Mouse (Mus musculus): ENCODE measurements around the gene Zfp771. TPM values are rescaled to one million over a fixed set of nuclear protein-coding genes. Genes with fewer than 3 reads are reported as not detected.
A peak's percentile ranks its signal among the peaks of the same experiment; 100 is the strongest.

Gene Zfp771
- polyA plus RNA-seq, 1 experiment from 2014 or later, result 48.7 TPM

DNA sequence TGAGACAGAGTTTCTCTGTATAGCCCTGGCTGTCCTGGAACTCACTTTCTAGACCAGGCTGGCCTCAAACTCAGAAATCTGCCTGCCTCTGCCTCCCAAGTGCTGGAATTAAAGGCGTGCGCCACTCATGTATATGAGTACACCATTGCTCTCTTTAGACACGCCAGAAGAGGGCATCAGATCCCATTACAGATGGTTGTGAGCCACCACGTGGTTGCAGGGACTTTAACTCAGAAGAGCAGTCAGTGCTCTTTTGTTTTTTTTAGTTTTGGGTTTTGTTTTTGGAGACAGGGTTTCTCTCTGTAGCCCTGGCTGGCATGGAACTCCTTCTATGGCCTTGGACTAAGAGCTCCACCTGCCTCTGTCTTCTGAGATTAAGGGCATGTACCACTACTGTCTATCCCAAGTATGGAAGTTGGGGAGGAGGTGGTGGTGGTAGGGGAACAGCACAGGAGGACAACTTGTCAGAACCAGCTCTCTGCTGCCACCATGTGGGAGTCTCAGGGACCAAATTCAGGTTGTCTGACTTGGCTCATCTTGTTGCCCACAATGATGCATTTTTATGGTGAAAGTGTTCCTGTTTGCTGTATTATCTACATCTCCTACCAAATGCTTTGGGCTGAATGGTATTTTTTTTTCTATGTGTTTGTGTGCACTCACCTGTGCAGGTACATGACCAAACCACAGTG, 15.3 kb upstream of the Zfp771 start:
- no peak overlapping the region for H3K4me2 ChIP-seq (ENCODE audit: low read depth, low read length)
- no peaks in the 10 kb centered on the region for H3K9me3 ChIP-seq (ENCODE audit: control insufficient read depth, low read length)
- ATAC-seq (ENCODE audit: low read depth), result no peak
- no peak overlapping the region for H3K9ac ChIP-seq (ENCODE audit: low read length)
- no peak overlapping the region for H3K4me3 ChIP-seq (ENCODE audit: low read length)
- no peaks in the 10 kb centered on the region for H3K27me3 ChIP-seq (ENCODE audit: control insufficient read depth, insufficient read depth, low read depth, low read length)
- H3K4me1 ChIP-seq (replicated peaks; ENCODE audit: control insufficient read depth, insufficient read depth, low read length), result peaks cover 19% of the 10 kb centered on the region
- no peak overlapping the region for H3K27ac ChIP-seq (ENCODE audit: low read length)
- 60% methylated on average over 4 of the region's 4 CpGs for WGBS
- peaks cover 3% of the 10 kb centered on the region; the same call in 1 of the 2 replicates for H3K36me3 ChIP-seq (ENCODE audit: control insufficient read depth, insufficient read depth, low read length)

- Histone ChIP-seq H3K36me3 (ENCODE audit: control insufficient read depth, insufficient read depth, low read length) (peaks cover 16% of the 10 kb centered on the region), H3K27ac (ENCODE audit: low read length) (no peak overlapping the region), H3K4me1 (replicated peaks; ENCODE audit: control insufficient read depth, insufficient read depth, low read length) (peaks cover 26% of the 10 kb centered on the region), H3K9ac (ENCODE audit: low read length) (peak overlapping the region; percentile 97), H3K4me2 (ENCODE audit: low read depth, low read length) (peak overlapping the region; percentile 62), H3K4me3 (ENCODE audit: low read length) (peak overlapping the region; percentile 98), H3K27me3 (ENCODE audit: control insufficient read depth, insufficient read depth, low read depth, low read length) (no peaks in the 10 kb centered on the region), H3K9me3 (ENCODE audit: control insufficient read depth, low read length) (no peaks in the 10 kb centered on the region)
- 38% methylated on average over 3 of the region's 3 CpGs for WGBS
- ATAC-seq (ENCODE audit: low read depth), result no peak
These were observed 12.7 kb upstream of the Zfp771 start for GRCm38 (mm10) chr7:127231376-127231775.

- H3K27ac ChIP-seq (ENCODE audit: low read length), result peak overlapping the region; percentile 99
- 2% methylated on average over 20 of the region's 20 CpGs for WGBS
These were observed 12.1 kb upstream of the Zfp771 start for GRCm38 (mm10) chr7:127231826-127232621.

DNA sequence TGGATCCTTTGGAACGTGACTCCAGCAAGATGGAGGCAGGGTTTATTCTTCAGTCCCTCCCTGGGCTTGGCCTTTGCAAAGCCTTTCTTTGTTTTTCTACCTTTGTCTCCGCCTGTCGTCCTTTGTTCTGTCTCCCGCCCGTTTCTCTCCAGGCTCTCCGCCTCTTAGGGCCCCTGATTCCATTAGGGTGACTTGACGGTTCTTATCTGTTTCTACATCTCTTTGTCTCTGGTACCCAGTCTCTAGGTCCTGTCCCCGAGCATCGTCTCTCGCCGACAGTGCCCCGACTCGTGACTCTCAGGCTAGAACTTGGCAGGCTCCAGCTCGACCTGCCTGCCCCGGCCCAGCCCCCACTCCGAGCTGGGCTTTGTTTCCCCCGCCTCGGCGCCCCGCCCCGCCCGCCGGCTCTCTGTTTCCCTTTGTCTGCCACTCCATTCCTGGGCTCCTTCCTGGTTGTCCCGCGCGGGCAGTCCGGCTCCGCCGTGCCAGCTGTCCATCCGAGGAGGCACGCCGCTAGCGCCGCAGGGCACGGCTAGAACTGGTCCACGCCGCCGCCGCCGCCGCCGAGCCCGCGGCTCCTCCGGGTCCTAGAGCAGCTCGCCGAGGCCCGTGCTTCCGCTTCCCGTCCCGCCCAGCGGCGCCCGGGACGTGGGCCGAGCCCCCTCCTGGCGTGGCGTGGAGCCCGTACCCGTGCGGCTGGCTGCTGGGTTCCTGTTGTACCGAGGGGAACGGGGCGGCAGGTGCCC, 11.3 kb upstream of the Zfp771 start, which contains the start of the genes Zfp553 and Sept1:
Gene Zfp553 (plus strand): TSS at position 440 of the 746 bp plus-strand sequence.
Gene Sept1 (minus strand): TSS at position 509 of the 746 bp plus-strand sequence.
- peaks cover 26% of the 10 kb centered on the region for H3K36me3 ChIP-seq (ENCODE audit: control insufficient read depth, insufficient read depth, low read length)
- under 1% methylated on average over 61 of the region's 64 CpGs for WGBS
- peak within 1 kb of the TSS; percentile 99 for H3K27ac ChIP-seq (ENCODE audit: low read length)
- peak within 1 kb of the TSS; percentile 97 for H3K9ac ChIP-seq (ENCODE audit: low read length)
- peak within 1 kb of the TSS; percentile 76 for H3K4me2 ChIP-seq (ENCODE audit: low read depth, low read length)
- ATAC-seq (ENCODE audit: low read depth), result peak; percentile 94
- peak within 1 kb of the TSS; percentile 98 for H3K4me3 ChIP-seq (ENCODE audit: low read length)
- peaks cover 26% of the 10 kb centered on the region for H3K4me1 ChIP-seq (replicated peaks; ENCODE audit: control insufficient read depth, insufficient read depth, low read length)
- H3K9me3 ChIP-seq (ENCODE audit: control insufficient read depth, low read length), result no peaks in the 10 kb centered on the region
- no peaks in the 10 kb centered on the region for H3K27me3 ChIP-seq (ENCODE audit: control insufficient read depth, insufficient read depth, low read depth, low read length)

More at GRCm38 (mm10) chr7:127231826-127232621, 12.1 kb upstream of the Zfp771 start:
- Histone ChIP-seq H3K36me3 (ENCODE audit: control insufficient read depth, insufficient read depth, low read length) (peaks cover 22% of the 10 kb centered on the region), H3K4me3 (ENCODE audit: low read length) (peak overlapping the region; percentile 98), H3K4me2 (ENCODE audit: low read depth, low read length) (peak overlapping the region; percentile 62), H3K27me3 (ENCODE audit: control insufficient read depth, insufficient read depth, low read depth, low read length) (no peaks in the 10 kb centered on the region), H3K9ac (ENCODE audit: low read length) (peak overlapping the region; percentile 97), H3K9me3 (ENCODE audit: control insufficient read depth, low read length) (no peaks in the 10 kb centered on the region), H3K4me1 (replicated peaks; ENCODE audit: control insufficient read depth, insufficient read depth, low read length) (peaks cover 26% of the 10 kb centered on the region)
- no peak; the same call in 1 of the 2 replicates for ATAC-seq (ENCODE audit: low read depth)

DNA sequence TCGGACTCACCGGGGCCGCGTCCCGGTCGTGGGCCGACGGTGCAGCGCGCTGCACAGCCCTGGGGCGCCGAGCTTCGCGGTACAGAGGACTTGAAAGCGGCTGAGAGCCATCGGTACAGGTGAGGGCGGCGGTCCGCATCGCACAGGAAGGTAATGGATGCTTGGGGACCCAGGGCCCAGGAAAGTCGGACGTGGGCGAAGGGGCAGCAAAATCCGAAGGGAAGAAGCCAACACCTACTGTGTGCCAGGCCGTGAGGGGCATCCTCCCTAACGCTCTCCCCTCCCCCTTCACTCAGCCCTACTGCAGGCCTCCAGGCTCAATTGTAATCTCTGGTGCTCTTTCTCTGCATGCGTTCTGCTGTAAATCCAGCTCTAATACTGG, 10.7 kb upstream of the Zfp771 start:
- H3K36me3 ChIP-seq (ENCODE audit: control insufficient read depth, insufficient read depth, low read length), result peaks cover 31% of the 10 kb centered on the region
- under 1% methylated on average over 27 of the region's 27 CpGs for WGBS

DNA sequence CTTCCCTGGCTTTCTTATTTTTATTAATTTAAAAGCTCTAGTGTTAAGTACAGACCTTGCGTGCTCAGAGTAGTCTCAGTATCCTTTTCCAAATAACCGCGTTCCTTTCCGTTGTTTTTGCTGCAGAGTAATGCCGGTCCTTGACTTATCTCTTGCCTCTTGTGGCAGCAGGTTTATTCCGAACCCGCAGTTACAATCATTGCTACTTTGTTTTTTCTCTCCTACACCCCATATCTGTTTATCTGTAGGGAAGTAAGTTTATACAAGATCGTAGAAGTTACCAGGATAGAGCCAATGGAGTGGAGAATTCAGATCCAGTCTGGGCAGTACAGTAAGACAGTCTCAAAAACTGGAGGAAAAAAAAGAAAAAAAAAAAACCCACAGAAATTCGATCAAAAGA, 10.3 kb upstream of the Zfp771 start:
- Histone ChIP-seq H3K4me2 (ENCODE audit: low read depth, low read length) (peak overlapping the region; percentile 76), H3K4me3 (ENCODE audit: low read length) (peak overlapping the region; percentile 98), H3K4me1 (replicated peaks; ENCODE audit: control insufficient read depth, insufficient read depth, low read length) (peaks cover 26% of the 10 kb centered on the region), H3K27me3 (ENCODE audit: control insufficient read depth, insufficient read depth, low read depth, low read length) (no peaks in the 10 kb centered on the region), H3K9ac (ENCODE audit: low read length) (peak overlapping the region; percentile 97), H3K36me3 (ENCODE audit: control insufficient read depth, insufficient read depth, low read length) (peaks cover 31% of the 10 kb centered on the region), H3K9me3 (ENCODE audit: control insufficient read depth, low read length) (no peaks in the 10 kb centered on the region), H3K27ac (ENCODE audit: low read length) (peak overlapping the region; percentile 99)
- WGBS, result under 1% methylated on average over 9 of the region's 9 CpGs
- no peak for ATAC-seq (ENCODE audit: low read depth)

More for the DNA sequence above, 10.7 kb upstream of the Zfp771 start:
- Histone ChIP-seq H3K27me3 (ENCODE audit: control insufficient read depth, insufficient read depth, low read depth, low read length) (no peaks in the 10 kb centered on the region), H3K4me3 (ENCODE audit: low read length) (peak overlapping the region; percentile 98), H3K4me1 (replicated peaks; ENCODE audit: control insufficient read depth, insufficient read depth, low read length) (peaks cover 26% of the 10 kb centered on the region), H3K27ac (ENCODE audit: low read length) (peak overlapping the region; percentile 99), H3K4me2 (ENCODE audit: low read depth, low read length) (peak overlapping the region; percentile 76), H3K9ac (ENCODE audit: low read length) (peak overlapping the region; percentile 97), H3K9me3 (ENCODE audit: control insufficient read depth, low read length) (no peaks in the 10 kb centered on the region)
- peak; percentile 48 for ATAC-seq (ENCODE audit: low read depth)

GRCm38 (mm10) chr7:127234777-127235176, 9.3 kb upstream of the Zfp771 start:
- Histone ChIP-seq H3K4me3 (ENCODE audit: low read length) (no peak overlapping the region), H3K27me3 (ENCODE audit: control insufficient read depth, insufficient read depth, low read depth, low read length) (no peaks in the 10 kb centered on the region), H3K9ac (ENCODE audit: low read length) (no peak overlapping the region), H3K9me3 (ENCODE audit: control insufficient read depth, low read length) (no peaks in the 10 kb centered on the region), H3K4me2 (ENCODE audit: low read depth, low read length) (no peak overlapping the region; the same call in 1 of the 2 replicates), H3K36me3 (ENCODE audit: control insufficient read depth, insufficient read depth, low read length) (peaks cover 29% of the 10 kb centered on the region), H3K4me1 (replicated peaks; ENCODE audit: control insufficient read depth, insufficient read depth, low read length) (peaks cover 26% of the 10 kb centered on the region), H3K27ac (ENCODE audit: low read length) (no peak overlapping the region)
- ATAC-seq (ENCODE audit: low read depth), result no peak
- 96% methylated on average over 2 of the region's 2 CpGs for WGBS

DNA sequence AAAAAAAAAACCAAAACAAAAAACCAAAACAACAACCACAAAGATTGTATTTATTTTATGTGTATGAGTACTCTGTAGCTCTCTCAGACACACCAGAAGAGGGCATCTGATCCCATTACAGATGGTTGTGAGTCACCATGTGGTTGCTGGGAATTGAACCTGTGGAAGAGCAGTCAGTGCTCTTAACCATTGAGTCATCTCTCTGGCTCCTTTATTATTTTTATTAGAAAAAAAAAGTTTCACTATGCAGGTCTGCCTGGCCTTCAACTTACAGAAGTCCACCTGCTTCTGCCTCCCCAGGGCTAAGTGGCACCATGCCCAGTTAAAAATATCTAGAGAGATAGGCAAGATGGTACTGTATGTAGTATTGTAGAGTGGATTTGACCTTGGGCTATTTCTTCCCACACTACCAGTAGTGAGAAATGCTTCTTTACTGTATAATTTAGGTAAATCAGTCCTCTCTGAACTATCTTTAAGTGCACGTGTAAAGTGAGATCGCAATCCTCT, 660 bp upstream of the Zfp771 start:
- no peak for ATAC-seq (ENCODE audit: low read depth)
- Histone ChIP-seq H3K4me2 (ENCODE audit: low read depth, low read length) (peak overlapping the region; percentile 84), H3K4me3 (ENCODE audit: low read length) (peak overlapping the region; percentile 94), H3K27ac (ENCODE audit: low read length) (peak overlapping the region; percentile 94), H3K9ac (ENCODE audit: low read length) (peak overlapping the region; percentile 97), H3K36me3 (ENCODE audit: control insufficient read depth, insufficient read depth, low read length) (peaks cover 3% of the 10 kb centered on the region), H3K9me3 (ENCODE audit: control insufficient read depth, low read length) (0 out of 2 replicates have a peak, but pooled peaks cover 2% of the 10 kb centered on the region), H3K27me3 (ENCODE audit: control insufficient read depth, insufficient read depth, low read depth, low read length) (no peaks in the 10 kb centered on the region), H3K4me1 (replicated peaks; ENCODE audit: control insufficient read depth, insufficient read depth, low read length) (peaks cover 19% of the 10 kb centered on the region)
- WGBS, result 35% methylated on average over 2 of the region's 2 CpGs

All from lung, embryonic 16.5 days (tissue).